Mouse (Mus musculus) liver, adult 2 months (tissue): ENCODE results near the gene Ece2.

Experiments used
- CTCF ChIP-seq: fragments of 200-500 bp; IDR thresholded peaks from 2 replicates; pipeline ENCODE4 v1.5.1; 2011; ENCODE audit warnings: low read depth, low read length, control low read depth
- POLR2A ChIP-seq: fragments of 200-500 bp; IDR thresholded peaks from 2 replicates; pipeline ENCODE4 v1.6.1; 2011; ENCODE audit warnings: low read length, control low read depth; ENCODE audit not compliant: insufficient read depth; ENCODE audit errors: extremely low read depth

GRCm38 (mm10) chr16:20621191-20621990, 8.2 kb upstream of the Ece2 start, which contains the start of gene Camk2n2:
- TF ChIP-seq CTCF (no peak), POLR2A (0 out of 2 replicates have a peak, but pooled peaks have one; percentile 3)
